Mouse (Mus musculus) splenic B cell, adult 2 months (primary cell): ENCODE results near the gene St8sia6.

Experiments
- DNase-seq: peaks from one replicate; pipeline ENCODE4 v3.0.0-alpha.2; 2011; ENCODE audit warnings: low read depth, low spot score
- H3K27me3 ChIP-seq: 2 replicates; pipeline ENCODE4 v1.6.1; 2012; ENCODE audit warnings: mild to moderate bottlenecking, low read length, moderate library complexity, mixed read lengths; ENCODE audit not compliant: control insufficient read depth, poor library complexity, insufficient read depth, severe bottlenecking
- H3K36me3 ChIP-seq: 2 replicates; pipeline ENCODE4 v1.6.1; 2012; ENCODE audit warnings: mild to moderate bottlenecking, low read length, moderate library complexity, mixed read lengths; ENCODE audit not compliant: control insufficient read depth, poor library complexity, insufficient read depth, severe bottlenecking

The St8sia6 gene

GRCm38 (mm10) chr2:13785247-13785646, 8.6 kb downstream of the St8sia6 start:
- Histone ChIP-seq H3K36me3 (no peaks in the 10 kb centered on the region), H3K27me3 (no peaks in the 10 kb centered on the region)
- peak; percentile 58 for DNase-seq

- no peaks in the 10 kb centered on the region for H3K36me3 ChIP-seq
- DNase-seq: no peak
- H3K27me3 ChIP-seq: no peaks in the 10 kb centered on the region
Observed at GRCm38 (mm10) chr2:13784448-13784847, 9.4 kb downstream of the St8sia6 start.

GRCm38 (mm10) chr2:13777032-13777431, 16.8 kb downstream of the St8sia6 start:
- DNase-seq: peak; percentile 42
- Histone ChIP-seq H3K27me3 (no peaks in the 10 kb centered on the region), H3K36me3 (no peaks in the 10 kb centered on the region)

GRCm38 (mm10) chr2:13776453-13776852, 17.4 kb downstream of the St8sia6 start:
- peak; percentile 36 for DNase-seq
- H3K36me3 ChIP-seq: no peaks in the 10 kb centered on the region
- no peaks in the 10 kb centered on the region for H3K27me3 ChIP-seq

- no peak for DNase-seq
- Histone ChIP-seq H3K36me3 (no peaks in the 10 kb centered on the region), H3K27me3 (no peaks in the 10 kb centered on the region)
Observed at GRCm38 (mm10) chr2:13775056-13775455, 18.8 kb downstream of the St8sia6 start.

GRCm38 (mm10) chr2:13768524-13768923, 25.3 kb downstream of the St8sia6 start:
- DNase-seq: no peak
- no peaks in the 10 kb centered on the region for H3K36me3 ChIP-seq
- no peaks in the 10 kb centered on the region for H3K27me3 ChIP-seq

GRCm38 (mm10) chr2:13767532-13768411, 26.1 kb downstream of the St8sia6 start:
- H3K36me3 ChIP-seq: no peaks in the 10 kb centered on the region
- H3K27me3 ChIP-seq: no peaks in the 10 kb centered on the region
- DNase-seq: peak; percentile 29

- Histone ChIP-seq H3K36me3 (no peaks in the 10 kb centered on the region), H3K27me3 (no peaks in the 10 kb centered on the region)
- no peak for DNase-seq
Observed at GRCm38 (mm10) chr2:13760366-13760765, 33.5 kb downstream of the St8sia6 start.

GRCm38 (mm10) chr2:13757412-13757811, 36.5 kb downstream of the St8sia6 start:
- Histone ChIP-seq H3K36me3 (no peaks in the 10 kb centered on the region), H3K27me3 (no peaks in the 10 kb centered on the region)
- DNase-seq: peak; percentile 41

- Histone ChIP-seq H3K27me3 (no peaks in the 10 kb centered on the region), H3K36me3 (no peaks in the 10 kb centered on the region)
- DNase-seq: no peak
Observed at GRCm38 (mm10) chr2:13755733-13756132, 38.1 kb downstream of the St8sia6 start.

GRCm38 (mm10) chr2:13751691-13752090, 42.2 kb downstream of the St8sia6 start:
- no peaks in the 10 kb centered on the region for H3K27me3 ChIP-seq
- DNase-seq: no peak
- no peaks in the 10 kb centered on the region for H3K36me3 ChIP-seq

- peak; percentile 53 for DNase-seq
- Histone ChIP-seq H3K27me3 (no peaks in the 10 kb centered on the region), H3K36me3 (no peaks in the 10 kb centered on the region)
Observed at GRCm38 (mm10) chr2:13750777-13751176, 43.1 kb downstream of the St8sia6 start.

GRCm38 (mm10) chr2:13750089-13750488, 43.8 kb downstream of the St8sia6 start:
- Histone ChIP-seq H3K27me3 (no peaks in the 10 kb centered on the region), H3K36me3 (no peaks in the 10 kb centered on the region)
- no peak for DNase-seq

- no peaks in the 10 kb centered on the region for H3K27me3 ChIP-seq
- H3K36me3 ChIP-seq: no peaks in the 10 kb centered on the region
Observed at GRCm38 (mm10) chr2:13749176-13749575, 44.7 kb downstream of the St8sia6 start.

GRCm38 (mm10) chr2:13747576-13747975, 46.3 kb downstream of the St8sia6 start:
- Histone ChIP-seq H3K36me3 (no peaks in the 10 kb centered on the region), H3K27me3 (no peaks in the 10 kb centered on the region)

More at GRCm38 (mm10) chr2:13749176-13749575, 44.7 kb downstream of the St8sia6 start:
- DNase-seq: no peak

More at GRCm38 (mm10) chr2:13747576-13747975, 46.3 kb downstream of the St8sia6 start:
- DNase-seq: no peak
